Mouse (Mus musculus) c-Kit-positive CD71-positive TER-119-positive erythroid progenitor cells, embryonic 14.5 days (primary cell): Measurements from ENCODE around the gene Cd33.

ENCODE experiments used
- DNase-seq: peaks from one replicate; pipeline ENCODE4 v3.0.0-alpha.2; 2013; ENCODE audit warnings: low spot score

The Cd33 gene

GRCm38 (mm10) chr7:43515076-43515475 is 29.2 kb downstream of the Cd33 start:
- DNase-seq: no peak

DNA sequence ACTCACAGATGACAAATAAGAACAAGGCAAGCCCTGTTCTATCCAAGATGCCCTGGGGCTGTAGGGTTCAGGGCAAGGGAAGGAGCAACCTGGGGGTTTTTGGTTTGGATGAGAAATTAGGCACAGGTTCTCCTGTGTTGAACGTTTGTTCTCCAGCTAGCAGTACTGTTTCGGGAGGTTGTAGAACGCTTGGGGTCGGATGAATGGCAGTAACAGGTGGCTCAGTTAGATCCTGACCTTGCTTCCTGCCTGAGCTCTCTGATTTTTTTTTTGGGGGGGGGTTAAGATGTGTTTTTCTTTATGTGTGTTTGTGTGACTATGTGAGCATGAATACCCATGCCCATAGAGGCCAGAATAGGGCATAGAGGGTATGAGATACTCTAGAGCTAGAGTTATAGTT is 31.7 kb downstream of the Cd33 start:
- no peak for DNase-seq

DNA sequence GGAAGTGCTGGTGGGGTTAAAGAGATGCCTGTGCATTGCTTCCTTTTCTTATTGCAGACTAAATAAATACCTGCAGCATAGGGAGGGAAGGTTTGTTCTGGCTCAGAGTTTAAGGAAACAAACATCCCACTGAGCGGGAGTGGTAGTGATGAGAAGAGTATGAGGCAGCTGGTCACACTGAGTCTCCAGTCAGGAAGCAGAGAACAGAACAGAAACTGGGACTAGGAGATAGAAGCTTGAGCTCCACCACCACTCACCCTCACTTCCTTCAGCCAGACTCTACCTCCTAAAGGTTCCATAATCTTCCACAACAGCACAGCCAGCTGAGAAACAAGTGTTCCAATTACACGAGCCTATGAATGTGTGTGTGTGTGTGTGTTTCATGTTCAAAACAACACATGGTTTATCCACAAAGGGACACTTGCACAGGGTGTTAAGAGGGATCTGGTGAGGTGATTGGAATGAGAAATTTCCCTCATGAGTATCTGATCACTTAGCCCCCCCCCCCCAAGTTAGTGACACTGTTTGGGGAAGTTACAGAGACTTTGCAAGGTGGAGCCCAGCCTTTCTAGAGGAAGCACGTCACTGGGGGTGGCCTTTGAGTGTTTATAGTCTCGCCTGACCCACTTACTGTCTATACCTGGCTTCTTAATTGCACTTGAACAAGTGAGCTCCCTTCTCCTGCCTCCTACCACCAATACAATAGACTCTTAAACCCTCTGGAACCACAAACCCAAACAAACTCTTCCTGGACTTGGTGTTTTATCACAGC is 32.3 kb downstream of the Cd33 start:
- no peak for DNase-seq

DNA sequence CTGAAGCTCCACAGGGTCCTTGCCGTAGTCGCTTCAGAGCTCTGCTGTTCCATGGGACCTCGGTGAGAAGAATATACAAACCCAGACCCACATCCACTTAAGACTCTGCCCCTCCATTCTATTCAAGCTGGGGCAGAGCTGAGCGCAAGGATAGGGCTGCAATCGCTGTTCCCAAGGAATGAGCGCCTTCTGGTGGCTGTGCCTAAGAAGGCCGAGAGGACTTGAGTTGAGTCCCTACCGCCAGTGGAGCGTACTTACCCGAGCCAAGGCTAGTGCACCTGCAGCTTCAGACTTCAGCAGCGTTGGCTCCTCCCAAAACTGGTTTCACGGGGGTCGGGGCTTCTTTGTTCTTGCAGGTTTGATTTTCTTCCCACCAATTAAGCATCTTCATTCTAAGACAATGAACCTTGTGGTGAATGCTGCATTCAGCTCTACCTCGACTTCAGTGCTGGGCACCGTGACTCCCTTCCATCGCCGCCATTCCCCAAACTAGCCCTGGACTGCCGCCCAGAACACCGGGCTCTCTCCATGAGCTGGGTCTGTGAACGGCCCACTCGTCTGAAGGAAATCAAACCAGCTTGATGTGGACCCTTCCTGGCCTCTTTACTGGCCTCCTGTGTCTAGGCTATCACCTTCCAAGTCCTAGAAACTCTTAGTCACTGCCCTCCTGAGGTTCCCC is 48.7 kb downstream of the Cd33 start:
- no peak for DNase-seq

DNA sequence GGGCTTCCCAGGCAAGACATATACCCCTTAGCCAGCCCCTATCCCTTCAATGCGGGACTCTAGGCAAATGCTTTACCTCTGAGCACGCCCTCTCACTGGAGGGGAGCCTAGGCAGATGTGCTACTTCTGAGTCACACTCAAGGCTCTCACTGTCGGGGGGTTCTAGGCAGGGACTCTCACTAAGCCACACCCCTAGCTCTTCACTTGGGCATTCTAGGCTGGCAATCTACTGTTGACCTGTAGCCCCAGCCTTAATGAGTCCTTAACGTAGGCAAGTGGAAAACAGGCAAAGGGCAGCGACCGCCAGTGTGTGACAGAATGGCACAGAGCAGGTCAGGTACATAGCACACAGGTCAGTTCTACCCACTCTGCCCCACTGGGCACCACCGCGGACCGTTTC is 53.4 kb downstream of the Cd33 start:
- DNase-seq: no peak

- no peak for DNase-seq
Observed at GRCm38 (mm10) chr7:43490182-43490584, 54.0 kb downstream of the Cd33 start.

DNA sequence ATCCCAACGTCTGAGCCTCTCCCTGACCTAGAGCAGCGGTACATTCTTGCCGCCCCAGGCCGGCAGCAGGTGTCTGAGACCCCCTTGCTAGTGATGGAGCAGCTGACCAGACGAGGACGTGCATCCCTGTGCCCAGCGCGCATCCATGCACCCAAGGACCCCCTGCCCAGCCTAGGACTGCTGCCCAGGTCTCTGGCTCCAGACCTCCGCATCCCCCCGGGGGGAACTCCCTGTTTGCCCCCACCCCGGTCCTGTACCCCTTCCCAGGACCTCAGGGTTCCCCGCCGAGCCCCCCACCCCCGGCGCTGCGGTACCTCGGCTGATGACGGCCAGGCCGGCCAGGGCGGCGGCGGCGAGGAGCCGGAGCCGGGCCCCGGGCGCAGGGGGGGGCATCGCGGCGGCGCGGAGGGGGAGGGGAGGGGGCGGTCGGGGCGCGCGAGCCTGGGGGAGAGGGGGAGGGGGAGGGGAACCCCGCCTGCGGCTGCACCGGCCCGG is 54.5 kb downstream of the Cd33 start, which contains the start of gene Iglon5:
Iglon5 (minus strand) TSS at position 445 of the 495 bp plus-strand sequence.
- DNase-seq: no peak

DNA sequence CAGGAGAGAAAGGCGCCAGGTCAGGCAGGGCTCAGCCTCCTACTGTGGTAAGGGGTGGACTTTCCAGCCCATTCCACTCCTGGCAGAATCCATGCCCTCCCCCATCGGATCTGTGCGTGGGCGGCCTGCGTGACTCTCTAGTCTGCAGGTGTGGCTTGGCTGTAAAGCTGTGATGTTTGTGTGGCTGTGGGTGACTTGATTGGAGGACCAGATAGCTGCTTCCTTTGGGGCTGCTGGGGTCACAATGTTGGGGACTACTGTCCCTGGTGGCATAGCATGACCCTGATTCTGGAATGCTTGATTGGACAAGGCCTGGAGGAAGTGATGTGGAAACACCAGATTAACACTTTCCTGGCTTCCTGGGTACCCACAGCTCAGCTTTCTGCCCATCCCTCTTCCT is 55.6 kb downstream of the Cd33 start:
- DNase-seq: no peak

GRCm38 (mm10) chr7:43483236-43483635 is 61.0 kb downstream of the Cd33 start:
- no peak for DNase-seq

GRCm38 (mm10) chr7:43482090-43482716 is 62.0 kb downstream of the Cd33 start:
- no peak for DNase-seq

GRCm38 (mm10) chr7:43481191-43481590 is 63.0 kb downstream of the Cd33 start:
- DNase-seq: no peak

- no peak for DNase-seq
Observed at GRCm38 (mm10) chr7:43476376-43476775, 67.9 kb downstream of the Cd33 start.

DNA sequence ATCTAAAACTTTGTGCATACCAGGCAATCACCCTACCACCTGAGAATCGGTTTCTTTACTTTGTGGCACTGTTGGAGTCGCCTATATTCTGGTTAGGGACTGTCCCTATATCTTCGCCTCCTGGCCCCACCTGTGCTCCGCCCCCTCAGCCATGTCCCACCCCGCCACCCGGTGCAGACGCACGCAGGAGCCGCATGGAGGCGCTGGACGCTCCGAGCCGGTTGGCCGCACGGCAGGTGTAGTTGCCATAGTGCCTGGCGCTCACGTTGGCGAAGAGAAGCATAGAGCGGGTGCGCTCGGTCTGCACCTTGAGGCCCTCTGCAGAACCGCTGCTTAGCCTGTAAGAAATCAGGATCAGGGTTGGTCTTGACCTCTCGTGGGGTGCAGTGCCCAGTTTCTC is 68.5 kb downstream of the Cd33 start:
- DNase-seq: no peak
